Mouse (Mus musculus) neutrophil, adult 5-6 weeks (primary cell): Measurements from ENCODE around the gene Marveld1. TPM values are rescaled to one million over a fixed set of nuclear protein-coding genes. Genes with fewer than 3 reads are reported as not detected.
A peak's percentile ranks its signal among the peaks of the same experiment; 100 is the strongest.

Experiments
- ATAC-seq: fragments of 151-379, 151-347 bp; 2 replicates; pipeline ENCODE4 v1.8.0; 2017; ENCODE audit warnings: mild to moderate bottlenecking, moderate TSS enrichment; ENCODE audit not compliant: insufficient number of reproducible peaks, poor library complexity, low FRiP score, severe bottlenecking; ENCODE audit errors: extremely low read depth
- total RNA-seq: library from RNA; stranded (forward); fragments of 200-1000 nt; gene quantifications from 2 replicates; pipeline ENCODE4 v1.2.3, GENCODE M21; 2017

Gene Marveld1
- total RNA-seq, 1 experiment from 2014 or later: 1.3 TPM

GRCm38 (mm10) chr19:42166130-42166529 lies 18.9 kb downstream of the Marveld1 start:
- ATAC-seq: peak; percentile 59; the same call in 1 of the 2 replicates

- ATAC-seq: no peak
Observed at GRCm38 (mm10) chr19:42166766-42167165, 19.6 kb downstream of the Marveld1 start.

GRCm38 (mm10) chr19:42167489-42167888 lies 20.3 kb downstream of the Marveld1 start:
- no peak for ATAC-seq

- ATAC-seq: no peak
Observed at GRCm38 (mm10) chr19:42169322-42169975, 22.2 kb downstream of the Marveld1 start.

GRCm38 (mm10) chr19:42170025-42170969 lies 23.1 kb downstream of the Marveld1 start:
- ATAC-seq: peak; percentile 81

- ATAC-seq: peak; percentile 43; the same call in 1 of the 2 replicates
Observed at GRCm38 (mm10) chr19:42176841-42177240, 29.6 kb downstream of the Marveld1 start.

GRCm38 (mm10) chr19:42177461-42177860 lies 30.3 kb downstream of the Marveld1 start:
- no peak for ATAC-seq

GRCm38 (mm10) chr19:42179356-42179755 lies 32.2 kb downstream of the Marveld1 start:
- ATAC-seq: no peak

GRCm38 (mm10) chr19:42182673-42183072 lies 35.5 kb downstream of the Marveld1 start:
- ATAC-seq: no peak

- ATAC-seq: no peak
Observed at GRCm38 (mm10) chr19:42189735-42190134, 42.5 kb downstream of the Marveld1 start.

- ATAC-seq: peak; percentile 27; the same call in 1 of the 2 replicates
Observed at GRCm38 (mm10) chr19:42190494-42190893, 43.3 kb downstream of the Marveld1 start.

GRCm38 (mm10) chr19:42193311-42193710 lies 46.1 kb downstream of the Marveld1 start:
- no peak for ATAC-seq

GRCm38 (mm10) chr19:42196378-42196777 lies 49.2 kb downstream of the Marveld1 start:
- no peak for ATAC-seq

- ATAC-seq: no peak
Observed at GRCm38 (mm10) chr19:42197066-42197465, 49.9 kb downstream of the Marveld1 start.

- ATAC-seq: no peak
Observed at GRCm38 (mm10) chr19:42198026-42198425, 50.8 kb downstream of the Marveld1 start.

Other genes with a start within 250 kb of the Marveld1 start
- 96.7 and 104 TPM in 2 replicates for gene Pgam1, start 235.5 kb upstream of the Marveld1 start, total RNA-seq
- 22.2 and 27.3 TPM in 2 replicates for gene Exosc1, start 214.0 kb upstream of the Marveld1 start, total RNA-seq
- 21.6 and 24.9 TPM in 2 replicates for gene Zdhhc16, start 213.9 kb upstream of the Marveld1 start, total RNA-seq
- gene Mms19, start 166.2 kb upstream of the Marveld1 start, total RNA-seq: 29.8 and 45.2 TPM in 2 replicates
- gene Ubtd1, start 165.6 kb upstream of the Marveld1 start, total RNA-seq: 8.6 and 11.9 TPM in 2 replicates
- gene Ankrd2, start 111.4 kb upstream of the Marveld1 start, total RNA-seq: not detected in 2 replicates
- gene Hoga1, start 101.8 kb upstream of the Marveld1 start, total RNA-seq: not detected in 2 replicates
- not detected in 2 replicates for gene 4933411K16Rik, start 95.2 kb upstream of the Marveld1 start, total RNA-seq
- not detected in 2 replicates for gene Morn4, start 61.0 kb upstream of the Marveld1 start, total RNA-seq
- gene Pi4k2a, start 56.9 kb upstream of the Marveld1 start, total RNA-seq: 13.3 and 13.4 TPM in 2 replicates
- gene Avpi1, start 18.3 kb upstream of the Marveld1 start, total RNA-seq: 0.35 and 3.2 TPM in 2 replicates
- 103 and 104 TPM in 2 replicates for gene Zfyve27, start 16.6 kb downstream of the Marveld1 start, total RNA-seq
- gene Sfrp5, start 54.9 kb downstream of the Marveld1 start, total RNA-seq: not detected in 2 replicates
- gene Golga7b, start 100.2 kb downstream of the Marveld1 start, total RNA-seq: not detected in 2 replicates